Mouse (Mus musculus) forebrain, embryonic 14.5 days (tissue): ENCODE results near the gene Rbm48. TPM values are rescaled to one million over a fixed set of nuclear protein-coding genes. Genes with fewer than 3 reads are reported as not detected.
"Not testable (repeated sequence)": the region's sequence is repeated elsewhere in the genome, so short reads cannot be mapped to it uniquely, and the experiment has no call there.

Experiments
- ATAC-seq: fragments of 200-750 bp; cut with Nextera tagmentation; 2 replicates; pipeline ENCODE4 v1.8.0; 2017; ENCODE audit warnings: mild to moderate bottlenecking, moderate library complexity
- DNase-seq: peaks from one replicate; pipeline ENCODE4 v3.0.0-alpha.2; 2015; ENCODE audit warnings: low spot score
- H3K27ac ChIP-seq: fragments of 300-500 bp; sonication (generic); 2 replicates; pipeline ENCODE4 v1.5.1; 2014; ENCODE audit warnings: low read depth, mild to moderate bottlenecking, control low read depth, low read length, moderate library complexity
- H3K27me3 ChIP-seq: fragments of 300-500 bp; sonication (generic); replicated peaks from 2 replicates; pipeline ENCODE4 v1.6.1; 2014; ENCODE audit warnings: low read length, control low read depth, mixed read lengths; ENCODE audit not compliant: control insufficient read depth, insufficient read depth
- H3K36me3 ChIP-seq: fragments of 300-500 bp; sonication (generic); 2 replicates; pipeline ENCODE4 v1.6.1; 2014; ENCODE audit warnings: low read length, control low read depth; ENCODE audit not compliant: control insufficient read depth, insufficient read depth
- H3K4me1 ChIP-seq: fragments of 300-500 bp; sonication (generic); 2 replicates; pipeline ENCODE4 v1.6.1; 2014; ENCODE audit warnings: antibody characterized with exemption, low read length, control low read depth; ENCODE audit not compliant: control insufficient read depth, insufficient read depth
- H3K4me2 ChIP-seq: fragments of 300-500 bp; sonication (generic); 2 replicates; pipeline ENCODE4 v1.6.1; 2014; ENCODE audit warnings: mild to moderate bottlenecking, control low read depth, low read length
- H3K4me3 ChIP-seq: fragments of 300-500 bp; sonication (generic); 2 replicates; pipeline ENCODE4 v1.5.1; 2014; ENCODE audit warnings: low read depth, low read length, control low read depth
- H3K9ac ChIP-seq: fragments of 300-500 bp; sonication (generic); 2 replicates; pipeline ENCODE4 v1.6.1; 2014; ENCODE audit warnings: mild to moderate bottlenecking, low read length, control low read depth, moderate library complexity
- H3K9me3 ChIP-seq: fragments of 300-500 bp; sonication (generic); replicated peaks from 2 replicates; pipeline ENCODE4 v1.6.1; 2016; ENCODE audit warnings: low read length, control low read depth, mixed read lengths; ENCODE audit not compliant: control insufficient read depth
- WGBS: fragments of 180-500 bp; shearing (Covaris S2); extraction: QIAGEN DNeasy Blood & Tissue Kit; methylation state at CpG from one replicate; pipeline ENCODE4 v1.1.7; 2014; 5-methylcytosine and 5-hydroxymethylcytosine counted together
- polyA plus RNA-seq: library from polyadenylated mRNA; unstranded; fragments of >200 nt; fragmentation: Nextera tagmentation; extraction: Ambion mirVana; gene quantifications from 2 replicates; pipeline ENCODE4 v1.2.1, GENCODE M21; 2014

The Rbm48 gene
- polyA plus RNA-seq, 1 experiment from 2014 or later = 17.3 TPM

DNA sequence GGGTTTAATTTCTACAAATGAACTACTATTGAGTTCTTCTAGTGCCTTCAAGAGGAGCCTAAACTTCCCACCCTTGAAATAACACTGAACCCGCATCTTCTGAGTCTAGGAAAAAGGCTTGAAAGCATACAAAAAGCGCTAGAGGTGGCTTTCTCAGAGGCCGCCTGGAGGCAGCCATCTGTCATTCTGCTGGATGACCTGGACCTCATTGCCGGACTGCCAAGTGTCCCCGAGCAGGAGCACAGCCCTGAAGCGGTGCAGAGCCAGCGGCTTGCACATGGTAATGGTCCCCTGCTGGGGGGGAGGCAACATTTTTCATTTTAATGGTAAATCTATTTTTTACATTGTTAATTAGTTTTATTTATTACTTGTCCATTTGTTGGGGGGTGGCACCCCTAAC is 24.1 kb upstream of the Rbm48 start:
- 89% methylated on average over 7 of the region's 7 CpGs for WGBS
- no peaks in the 10 kb centered on the region for H3K9me3 ChIP-seq
- H3K4me3 ChIP-seq = no peak overlapping the region
- no peak overlapping the region for H3K9ac ChIP-seq
- no peaks in the 10 kb centered on the region for H3K27me3 ChIP-seq
- peaks cover 46% of the 10 kb centered on the region for H3K36me3 ChIP-seq
- DNase-seq (no peak), ATAC-seq (no peak)
- no peak overlapping the region for H3K27ac ChIP-seq
- no peaks in the 10 kb centered on the region for H3K4me1 ChIP-seq
- no peak overlapping the region for H3K4me2 ChIP-seq

DNA sequence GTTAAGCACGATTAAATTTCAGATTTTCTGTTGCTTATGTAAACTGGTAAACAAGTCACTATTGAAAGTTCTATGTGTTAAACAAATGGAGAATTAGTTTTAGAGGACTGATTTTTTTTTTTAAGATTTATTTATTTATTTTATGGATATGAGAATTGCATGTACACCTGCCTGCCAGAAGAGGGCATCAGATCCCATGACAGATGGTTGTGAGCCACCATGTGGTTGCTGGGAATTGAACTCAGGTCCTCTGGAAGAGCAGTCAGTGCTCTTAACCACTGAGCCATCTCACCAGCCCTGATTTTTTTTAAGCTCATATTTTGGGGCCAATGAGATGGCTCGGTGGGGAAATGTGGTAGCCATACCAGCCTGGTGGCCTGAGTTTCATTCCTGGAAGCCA is 15.4 kb upstream of the Rbm48 start:
- H3K9ac ChIP-seq, H3K9me3 ChIP-seq, ATAC-seq, DNase-seq, H3K27me3 ChIP-seq, H3K27ac ChIP-seq, H3K4me1 ChIP-seq, H3K4me3 ChIP-seq, H3K4me2 ChIP-seq: not testable (repeated sequence)
- H3K36me3 ChIP-seq = peaks cover 40% of the 10 kb centered on the region
- 91% methylated on average over 2 of the region's 2 CpGs for WGBS

DNA sequence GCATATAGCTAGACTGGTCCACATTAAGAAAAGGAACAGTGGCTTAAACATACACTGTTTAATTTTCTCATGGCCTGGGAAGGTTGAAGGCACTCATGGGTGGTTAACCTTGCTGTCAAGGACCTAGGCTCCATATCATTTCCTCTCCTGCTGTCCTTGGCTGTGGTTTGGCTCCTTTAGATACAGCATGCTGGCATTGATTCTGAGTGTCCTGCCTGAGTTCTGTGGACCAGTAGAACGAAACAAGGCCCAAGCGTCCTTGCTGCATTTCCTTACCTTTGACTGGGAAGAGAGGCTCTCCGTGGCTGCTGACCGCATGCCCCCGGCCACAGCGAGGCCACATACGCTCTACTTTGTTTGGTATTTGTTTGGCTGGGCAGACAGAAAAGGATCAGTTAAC is 12.9 kb upstream of the Rbm48 start:
- no peak for DNase-seq
- H3K36me3 ChIP-seq = peaks cover 49% of the 10 kb centered on the region

DNA sequence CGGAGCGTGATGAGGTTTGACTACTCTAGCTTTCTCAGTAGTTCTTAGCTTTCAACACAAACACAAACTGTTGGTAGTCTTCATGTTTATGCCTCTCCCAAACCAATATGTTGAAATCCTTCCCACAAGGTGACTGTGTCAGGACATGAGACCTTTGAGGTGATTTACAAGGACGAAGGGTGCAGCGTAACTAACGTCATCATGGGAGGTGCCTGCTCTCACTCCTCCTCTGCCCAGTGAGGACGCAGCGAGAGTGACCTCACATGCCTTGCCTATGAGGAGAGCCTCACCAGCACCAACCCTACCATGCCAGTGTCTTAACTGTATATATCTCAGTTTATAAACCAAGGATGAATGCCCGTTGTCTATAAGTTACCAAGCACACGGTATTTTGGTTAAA is 10.7 kb upstream of the Rbm48 start:
- 94% methylated on average over 9 of the region's 9 CpGs for WGBS
- Histone ChIP-seq H3K9me3 (no peaks in the 10 kb centered on the region), H3K27me3 (no peaks in the 10 kb centered on the region), H3K4me3 (no peak overlapping the region), H3K4me2 (no peak overlapping the region), H3K27ac (no peak overlapping the region), H3K36me3 (peaks cover 42% of the 10 kb centered on the region), H3K4me1 (no peaks in the 10 kb centered on the region), H3K9ac (no peak overlapping the region)
- DNase-seq (no peak), ATAC-seq (no peak)

More for the DNA sequence above, 12.9 kb upstream of the Rbm48 start:
- ATAC-seq = no peak
- no peak overlapping the region for H3K4me3 ChIP-seq
- H3K4me2 ChIP-seq = no peak overlapping the region
- H3K27me3 ChIP-seq = no peaks in the 10 kb centered on the region
- H3K9ac ChIP-seq = no peak overlapping the region
- H3K27ac ChIP-seq = no peak overlapping the region
- WGBS = 93% methylated on average over 7 of the region's 7 CpGs
- H3K9me3 ChIP-seq = no peaks in the 10 kb centered on the region
- H3K4me1 ChIP-seq = no peaks in the 10 kb centered on the region

- H3K9ac ChIP-seq = no peak overlapping the region
- 94% methylated on average over 3 of the region's 3 CpGs for WGBS
- peaks cover 9% of the 10 kb centered on the region for H3K36me3 ChIP-seq
- no peak overlapping the region for H3K4me3 ChIP-seq
- no peaks in the 10 kb centered on the region for H3K9me3 ChIP-seq
- no peak overlapping the region for H3K27ac ChIP-seq
- H3K27me3 ChIP-seq = no peaks in the 10 kb centered on the region
- DNase-seq = no peak
- H3K4me2 ChIP-seq = no peak overlapping the region
- peaks cover 2% of the 10 kb centered on the region; the same call in 1 of the 2 replicates for H3K4me1 ChIP-seq
- no peak for ATAC-seq
Measured at GRCm38 (mm10) chr5:3600790-3601189, 4.4 kb upstream of the Rbm48 start.

DNA sequence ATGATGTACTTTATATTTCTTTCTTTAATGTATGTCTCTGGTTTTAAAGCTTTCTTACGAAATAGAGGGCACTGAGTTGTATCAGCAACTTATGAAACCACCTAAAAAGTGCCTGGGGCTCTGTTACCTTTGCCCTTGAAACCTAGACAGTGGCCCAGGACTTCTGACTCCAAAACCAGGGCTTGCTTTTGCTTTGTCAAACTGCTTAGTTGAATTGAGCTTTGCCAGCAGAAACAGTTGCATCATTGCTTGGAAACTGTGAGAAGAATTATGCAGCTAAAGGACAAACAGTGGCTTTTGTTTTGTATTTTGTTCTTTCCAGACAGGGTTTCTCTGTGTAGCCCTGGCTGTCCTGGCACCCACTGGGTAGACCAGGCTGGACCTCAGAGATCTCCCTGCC is 3.9 kb upstream of the Rbm48 start:
- no peaks in the 10 kb centered on the region for H3K27me3 ChIP-seq
- no peak overlapping the region for H3K9ac ChIP-seq
- no peak overlapping the region for H3K4me2 ChIP-seq
- ATAC-seq = no peak
- DNase-seq = no peak
- H3K4me3 ChIP-seq = no peak overlapping the region
- H3K9me3 ChIP-seq = no peaks in the 10 kb centered on the region
- peaks cover 4% of the 10 kb centered on the region; the same call in 1 of the 2 replicates for H3K36me3 ChIP-seq
- H3K27ac ChIP-seq = no peak overlapping the region
- WGBS = 83% methylated on average over 1 of the region's 1 CpGs
- H3K4me1 ChIP-seq = peaks cover 4% of the 10 kb centered on the region

DNA sequence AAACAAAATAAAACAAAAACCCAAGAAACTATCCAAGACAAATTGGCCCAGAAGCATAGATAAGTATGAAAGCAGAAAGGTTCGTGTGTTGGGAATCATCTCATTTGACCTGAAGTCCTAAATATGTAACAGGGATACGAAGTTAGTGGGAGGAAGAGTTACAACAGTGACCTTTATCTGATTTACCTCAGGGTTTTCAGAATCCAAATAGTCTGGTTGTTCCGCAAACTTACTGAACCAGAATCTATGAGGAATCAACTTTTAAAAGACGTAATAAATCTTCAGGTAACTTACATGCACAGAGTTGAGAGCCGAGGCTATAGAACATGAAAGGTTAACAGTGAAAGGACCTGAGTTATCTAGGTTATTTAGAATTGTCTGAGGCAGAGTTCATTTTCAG is 2.4 kb upstream of the Rbm48 start:
- 95% methylated on average over 5 of the region's 5 CpGs for WGBS
- ATAC-seq (no peak), DNase-seq (no peak)
- H3K36me3 ChIP-seq = no peaks in the 10 kb centered on the region
- no peak overlapping the region for H3K27ac ChIP-seq
- H3K27me3 ChIP-seq = no peaks in the 10 kb centered on the region
- H3K4me3 ChIP-seq = no peak overlapping the region
- no peaks in the 10 kb centered on the region for H3K9me3 ChIP-seq
- no peak overlapping the region for H3K4me2 ChIP-seq
- H3K4me1 ChIP-seq = peaks cover 9% of the 10 kb centered on the region
- H3K9ac ChIP-seq = no peak overlapping the region

DNA sequence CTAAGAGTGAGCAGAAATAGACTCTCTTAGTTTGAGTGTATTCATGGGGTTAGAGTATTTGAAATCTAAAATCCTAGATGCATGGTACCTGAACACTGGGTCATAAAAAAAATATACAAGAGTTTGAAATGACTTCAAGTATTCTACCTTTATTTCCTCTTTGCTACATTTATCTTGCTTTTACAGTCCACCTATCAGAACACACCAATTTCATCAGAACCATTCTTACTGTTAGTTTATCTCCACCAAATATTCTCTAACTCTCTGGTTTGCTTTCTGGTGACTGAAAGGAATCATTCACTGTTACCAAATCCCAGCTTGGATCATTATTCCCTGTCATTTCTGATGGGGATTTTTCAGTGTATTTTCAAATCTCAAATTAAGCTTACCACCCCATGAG is 786 bp upstream of the Rbm48 start:
- H3K9ac ChIP-seq = peak overlapping the region; percentile 80; the same call in 1 of the 2 replicates
- H3K27me3 ChIP-seq = no peaks in the 10 kb centered on the region
- ATAC-seq = no peak
- H3K27ac ChIP-seq = no peak overlapping the region
- H3K4me2 ChIP-seq = peak overlapping the region; percentile 70
- peaks cover 6% of the 10 kb centered on the region; the same call in 1 of the 2 replicates for H3K36me3 ChIP-seq
- H3K4me1 ChIP-seq = peaks cover 9% of the 10 kb centered on the region
- no peaks in the 10 kb centered on the region for H3K9me3 ChIP-seq
- no peak for DNase-seq
- peak overlapping the region; percentile 85 for H3K4me3 ChIP-seq

DNA sequence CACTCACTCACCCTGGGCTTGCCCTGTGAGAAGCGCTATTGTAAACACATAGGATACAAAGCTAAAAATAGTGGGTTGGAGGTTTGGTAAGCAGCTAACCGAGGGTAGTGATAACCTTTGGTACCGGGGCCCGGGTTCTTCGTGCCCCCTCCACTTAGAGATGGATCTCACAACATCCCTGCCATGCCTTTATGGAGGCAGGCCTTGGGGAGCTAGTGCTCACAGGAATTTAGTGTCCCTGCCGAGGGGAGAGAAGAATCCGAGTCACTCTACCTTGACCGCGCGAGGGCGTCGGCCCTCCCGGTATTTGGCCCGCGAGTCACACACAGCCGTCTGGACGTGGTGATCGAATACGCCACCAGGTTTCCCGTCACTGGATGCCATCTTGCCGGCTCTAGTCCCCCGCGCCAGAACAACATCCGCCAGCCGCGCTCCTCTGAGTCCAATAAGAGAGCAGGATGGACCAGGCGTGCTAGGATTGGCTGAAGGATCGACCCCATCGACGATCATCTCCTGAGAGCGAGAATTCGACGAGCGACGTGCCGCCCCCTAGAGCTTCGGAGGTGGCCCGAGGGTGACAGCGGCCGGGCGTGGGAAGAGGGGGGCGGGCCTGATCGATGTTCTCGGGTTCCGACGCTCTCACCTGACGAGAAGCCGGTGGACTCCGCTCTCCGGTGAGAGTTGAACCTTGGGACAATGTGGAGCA is 539 bp downstream of the Rbm48 start, which contains the start of gene Pex1:
Pex1 (plus strand) TSS at position 374 of the 706 bp plus-strand sequence.
- Histone ChIP-seq H3K9ac (peak within 1 kb of the TSS; percentile 80), H3K4me1 (peaks cover 9% of the 10 kb centered on the region), H3K36me3 (peaks cover 12% of the 10 kb centered on the region), H3K9me3 (no peaks in the 10 kb centered on the region), H3K4me2 (peak within 1 kb of the TSS; percentile 70), H3K27ac (peak within 1 kb of the TSS; percentile 33; the same call in 1 of the 2 replicates), H3K27me3 (no peaks in the 10 kb centered on the region), H3K4me3 (peak within 1 kb of the TSS; percentile 85)
- ATAC-seq (peak; percentile 99), DNase-seq (peak; percentile 99)
- WGBS = under 1% methylated on average over 49 of the region's 50 CpGs
